Mouse (Mus musculus): ENCODE data around the gene Uqcrq. TPM values are rescaled to one million over a fixed set of nuclear protein-coding genes. Genes with fewer than 3 reads are reported as not detected.
A peak's percentile ranks its signal among the peaks of the same experiment; 100 is the strongest.

The Uqcrq gene
- total RNA-seq, 2 experiments from 2014 or later, result 53.2 to 163 TPM

DNA sequence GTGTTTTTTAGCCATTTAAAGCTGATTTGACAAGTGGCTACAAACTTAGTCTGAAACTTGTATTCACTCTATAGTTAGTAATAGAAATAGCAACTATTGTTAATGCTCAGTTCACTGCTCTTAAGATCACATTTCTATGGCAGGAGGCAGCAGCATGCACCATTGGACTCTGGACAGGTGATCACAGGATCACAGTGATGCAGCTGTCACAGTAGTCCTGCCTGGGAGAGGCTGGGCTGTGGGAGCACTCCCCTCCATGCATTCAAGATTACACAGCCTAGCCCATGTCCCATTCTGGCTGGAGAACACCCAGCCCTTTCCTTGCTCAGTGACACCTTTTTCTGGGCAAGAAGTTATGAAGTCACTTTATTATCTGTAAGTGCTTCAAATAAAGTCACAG lies 12.6 kb downstream of the Uqcrq start:
- no peak for ATAC-seq (ENCODE audit: poor library complexity, severe bottlenecking)

GRCm38 (mm10) chr11:53413871-53414270 lies 16.8 kb downstream of the Uqcrq start:
- no peak for ATAC-seq (ENCODE audit: poor library complexity, severe bottlenecking)

- peak; percentile 57 for ATAC-seq (ENCODE audit: poor library complexity, severe bottlenecking)
Measured at GRCm38 (mm10) chr11:53411738-53412137, 18.9 kb downstream of the Uqcrq start.

DNA sequence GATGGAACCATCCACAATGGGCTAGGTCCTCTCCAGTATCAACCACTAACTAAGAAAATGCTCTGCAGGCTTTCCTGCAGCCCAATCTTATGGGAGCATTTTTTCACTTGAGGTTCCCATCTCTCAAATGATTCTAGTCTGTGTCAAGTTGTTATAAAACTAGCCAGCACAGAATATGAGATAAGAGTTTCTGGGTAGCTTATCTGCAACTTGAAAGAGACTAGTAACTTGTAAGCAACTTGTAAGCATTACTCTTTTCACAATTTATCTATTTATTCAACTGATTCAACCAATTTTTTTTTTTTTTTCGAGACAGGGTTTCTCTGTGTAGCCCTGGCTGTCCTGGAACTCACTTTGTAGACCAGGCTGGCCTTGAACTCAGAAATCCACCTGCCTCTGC lies 27.0 kb downstream of the Uqcrq start:
- no peak for ATAC-seq (ENCODE audit: poor library complexity, severe bottlenecking)

DNA sequence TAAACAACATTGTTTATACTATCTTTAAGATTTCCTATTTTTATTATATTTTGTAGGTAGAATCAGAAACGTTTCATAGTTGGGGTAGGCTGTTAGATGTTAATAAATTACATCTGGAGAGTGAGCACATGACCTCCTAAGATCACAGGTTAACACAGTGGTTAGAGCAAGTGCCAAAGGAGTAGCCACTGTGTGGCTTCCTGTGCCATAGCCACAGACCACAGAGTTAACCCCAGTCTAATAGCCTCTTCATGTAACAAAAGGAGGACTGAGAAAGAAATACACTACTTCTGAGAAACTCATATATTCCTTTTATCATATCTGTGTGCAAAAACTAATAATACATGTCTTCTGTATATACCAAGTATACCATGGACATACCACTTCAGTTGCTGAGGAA lies 36.8 kb downstream of the Uqcrq start:
- no peak for ATAC-seq (ENCODE audit: poor library complexity, severe bottlenecking)

DNA sequence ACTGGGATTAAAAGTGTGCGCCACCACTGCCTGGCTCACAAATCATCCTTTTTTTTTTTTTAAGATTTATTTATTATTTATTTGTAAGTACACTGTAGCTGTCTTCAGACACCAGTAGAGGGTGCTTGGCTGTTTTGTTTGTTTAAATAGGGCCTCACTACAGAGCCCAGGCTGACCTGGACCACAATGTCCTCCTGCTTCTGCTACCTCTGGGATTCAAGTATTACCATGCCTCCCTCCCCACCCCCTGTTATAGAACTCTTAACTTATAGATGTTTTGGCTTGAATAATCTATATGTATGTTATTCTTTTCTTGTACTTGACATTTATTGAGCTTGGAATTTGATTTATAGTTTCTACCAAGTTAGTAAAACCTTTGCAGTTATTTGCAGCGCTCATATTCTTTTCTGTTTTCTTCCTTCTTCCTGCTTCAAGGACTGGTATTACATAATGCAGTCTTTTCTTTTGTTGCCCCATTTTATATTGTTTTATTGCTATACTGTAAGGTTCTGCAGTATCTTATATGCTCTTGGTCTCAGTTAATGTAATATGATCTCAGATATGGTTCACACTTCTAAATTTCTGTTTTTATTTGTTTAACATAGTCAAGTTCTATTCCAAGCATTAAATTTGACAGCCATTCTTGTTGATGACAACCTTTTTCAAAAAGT lies 46.7 kb downstream of the Uqcrq start:
- no peak for ATAC-seq (ENCODE audit: poor library complexity, severe bottlenecking)

DNA sequence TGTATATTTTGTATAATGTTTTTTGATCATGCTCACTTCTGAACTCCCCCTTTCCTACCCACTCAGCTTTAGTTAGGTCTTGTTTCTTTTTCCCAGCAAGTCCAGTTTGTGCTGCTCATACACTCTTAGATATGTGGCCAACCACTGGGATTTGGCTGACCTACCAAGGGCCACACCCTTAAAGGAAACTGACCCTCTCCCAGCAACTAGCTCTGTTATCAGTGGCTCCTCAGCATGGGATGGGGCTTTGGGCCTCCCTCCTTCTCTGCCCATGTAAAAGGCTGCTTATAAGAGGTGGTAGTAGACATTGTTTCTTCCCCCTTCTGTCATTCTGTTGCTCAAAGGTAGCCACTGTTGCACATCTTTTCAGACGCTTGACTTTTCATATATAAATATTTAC lies 51.7 kb downstream of the Uqcrq start:
- no peak for ATAC-seq (ENCODE audit: poor library complexity, severe bottlenecking)

Other genes starting within 250 kb of the Uqcrq start
- gene Hspa4, start 130.4 kb downstream of the Uqcrq start, total RNA-seq (2015), result 84.8 and 87.0 TPM in 2 replicates
- 313 and 322 TPM in 2 replicates for gene Hspa4, start 130.4 kb downstream of the Uqcrq start, total RNA-seq (2017)
- gene Zcchc10, start 106.2 kb downstream of the Uqcrq start, total RNA-seq (2015), result 14.2 and 19.0 TPM in 2 replicates
- 1.9 and 3.2 TPM in 2 replicates for gene Zcchc10, start 106.2 kb downstream of the Uqcrq start, total RNA-seq (2017)
- gene Aff4, start 80.0 kb downstream of the Uqcrq start, total RNA-seq (2015), result 59.1 and 62.0 TPM in 2 replicates
- 38.3 and 38.4 TPM in 2 replicates for gene Aff4, start 80.0 kb downstream of the Uqcrq start, total RNA-seq (2017)
- not detected in 2 replicates for gene Leap2, start 7.7 kb downstream of the Uqcrq start, total RNA-seq (2015)
- not detected in 2 replicates for gene Leap2, start 7.7 kb downstream of the Uqcrq start, total RNA-seq (2017)
- 0.54 and 1.6 TPM in 2 replicates for gene Gdf9, start 192 bp upstream of the Uqcrq start, total RNA-seq (2015)
- gene Gdf9, start 192 bp upstream of the Uqcrq start, total RNA-seq (2017), result 2.5 and 5.7 TPM in 2 replicates
- gene Gm10447, start 26.3 kb upstream of the Uqcrq start, total RNA-seq (2015), result not detected in 2 replicates
- gene Gm10447, start 26.3 kb upstream of the Uqcrq start, total RNA-seq (2017), result 0.11 TPM in 1 of 2 replicates, not detected in the other
- gene Shroom1, start 26.4 kb upstream of the Uqcrq start, total RNA-seq (2015), result 0.05 and 0.13 TPM in 2 replicates
- 0.07 and 4.5 TPM in 2 replicates for gene Shroom1, start 26.4 kb upstream of the Uqcrq start, total RNA-seq (2017)
- gene Gm9837, start 39.6 kb upstream of the Uqcrq start, total RNA-seq (2015), result not detected in 2 replicates
- gene Gm9837, start 39.6 kb upstream of the Uqcrq start, total RNA-seq (2017), result not detected in 2 replicates
- gene Gm9945, start 49.3 kb upstream of the Uqcrq start, total RNA-seq (2015), result not detected in 2 replicates
- gene Gm9945, start 49.3 kb upstream of the Uqcrq start, total RNA-seq (2017), result not detected in 2 replicates
- not detected in 2 replicates for gene Sowaha, start 49.4 kb upstream of the Uqcrq start, total RNA-seq (2015)
- not detected in 2 replicates for gene Sowaha, start 49.4 kb upstream of the Uqcrq start, total RNA-seq (2017)
- gene Sept8, start 88.4 kb upstream of the Uqcrq start, total RNA-seq (2015), result 9.0 and 9.5 TPM in 2 replicates
- 6.1 and 10.1 TPM in 2 replicates for gene Sept8, start 88.4 kb upstream of the Uqcrq start, total RNA-seq (2017)
- 2.5 and 4.1 TPM in 2 replicates for gene Kif3a, start 136.5 kb upstream of the Uqcrq start, total RNA-seq (2015)
- 3.3 and 5.0 TPM in 2 replicates for gene Kif3a, start 136.5 kb upstream of the Uqcrq start, total RNA-seq (2017)
- 5.5 and 13.1 TPM in 2 replicates for gene Il4, start 187.8 kb upstream of the Uqcrq start, total RNA-seq (2015)
- gene Il4, start 187.8 kb upstream of the Uqcrq start, total RNA-seq (2017), result 8.0 and 8.7 TPM in 2 replicates
- gene Il13, start 203.9 kb upstream of the Uqcrq start, total RNA-seq (2015), result 0.18 TPM in 2 replicates
- gene Il13, start 203.9 kb upstream of the Uqcrq start, total RNA-seq (2017), result 0.28 and 0.62 TPM in 2 replicates

Measured in megakaryocyte, adult 5-6 weeks (primary cell).